Mouse (Mus musculus) bone marrow macrophage, adult 2 months (primary cell): ENCODE results near the gene Slc22a16.

Experiments used
- CTCF ChIP-seq: IDR thresholded peaks from 2 replicates; pipeline ENCODE4 v1.5.1; 2012; ENCODE audit warnings: low read depth, mild to moderate bottlenecking, low read length, moderate library complexity
- POLR2A ChIP-seq: IDR thresholded peaks from 2 replicates; pipeline ENCODE4 v1.6.1; 2012; ENCODE audit warnings: mild to moderate bottlenecking, low read depth, low read length, borderline replicate concordance

- no peak for TF ChIP-seq CTCF
- no peak for TF ChIP-seq POLR2A
These were observed 60.3 kb downstream of the Slc22a16 start for GRCm38 (mm10) chr10:40630457-40630856.
